ENCODE assay signal across 8 mouse cellular contexts in genomic region chr6:77628573-77629192, GRCm38 (mm10).
DNase-seq lines count a peak whose midpoint lies in the region; ATAC-seq lines count a peak whose summit lies in the region.

No protein-coding gene starts in this region.

- no peaks in the 10 kb centered on the region for H3K4me1 ChIP-seq in kidney, embryonic 16.5 days (ENCODE audit: insufficient read depth, low read length)
- H3K4me1 ChIP-seq in neural tube, embryonic 12.5 days, result no peaks in the 10 kb centered on the region

- H3K27ac ChIP-seq in kidney, embryonic 16.5 days (ENCODE audit: low read length), result no peak overlapping the region
- H3K27ac ChIP-seq in neural tube, embryonic 12.5 days, result no peak overlapping the region

- H3K4me2 ChIP-seq in kidney, embryonic 16.5 days (replicated peaks; ENCODE audit: low read depth, low read length), result no peak overlapping the region
- no peak overlapping the region for H3K4me2 ChIP-seq in neural tube, embryonic 12.5 days (replicated peaks)

- WGBS in kidney, embryonic 16.5 days, result 57% methylated on average over 7 of the region's 7 CpGs
- WGBS in neural tube, embryonic 12.5 days, result 59% methylated on average over 7 of the region's 7 CpGs

- no peaks in the 10 kb centered on the region for H3K27me3 ChIP-seq in kidney, embryonic 16.5 days (ENCODE audit: insufficient read depth, low read length)
- H3K27me3 ChIP-seq in neural tube, embryonic 12.5 days (replicated peaks), result no peaks in the 10 kb centered on the region

- peak; percentile 10 for DNase-seq in adrenal gland, postnatal 14 days
- DNase-seq in adrenal gland, adult 8-10 months, result no peak
- peak; percentile 11 for DNase-seq in ovary, postnatal 14 days (ENCODE audit: low spot score)
- no peak for DNase-seq in ovary, postnatal 36 days (ENCODE audit: low spot score)
- DNase-seq in testis, postnatal 10 days (ENCODE audit: low spot score), result no peak

- H3K9me3 ChIP-seq in kidney, embryonic 16.5 days (ENCODE audit: low read length), result no peaks in the 10 kb centered on the region
- no peaks in the 10 kb centered on the region for H3K9me3 ChIP-seq in neural tube, embryonic 12.5 days

- no peaks in the 10 kb centered on the region for H3K36me3 ChIP-seq in kidney, embryonic 16.5 days (ENCODE audit: insufficient read depth, low read length)
- H3K36me3 ChIP-seq in neural tube, embryonic 12.5 days, result no peaks in the 10 kb centered on the region

- H3K9ac ChIP-seq in kidney, embryonic 16.5 days (replicated peaks; ENCODE audit: low read length), result no peak overlapping the region
- H3K9ac ChIP-seq in neural tube, embryonic 12.5 days, result no peak overlapping the region

- peak; percentile 67; the same call in 1 of the 2 replicates for ATAC-seq in kidney, embryonic 16.5 days (ENCODE audit: low FRiP score, low TSS enrichment)
- ATAC-seq in neural tube, embryonic 12.5 days (ENCODE audit: low FRiP score, low read depth), result 0 out of 2 replicates have a peak, but pooled peaks have one; percentile 72
- ATAC-seq in activated CD4-positive, CD25-positive, alpha-beta regulatory T cell, adult 4 months, result no peak

- H3K4me3 ChIP-seq in kidney, embryonic 16.5 days (ENCODE audit: low read length), result no peak overlapping the region
- no peak overlapping the region for H3K4me3 ChIP-seq in neural tube, embryonic 12.5 days

Comparison
In these comparisons a context has a peak if more than half of its experiments do, and no peak if none do; other contexts are left out.
1. DNase-seq: peak in adrenal gland, postnatal 14 days (single experiment) and ovary, postnatal 14 days (single experiment); none in adrenal gland, adult 8-10 months (single experiment), ovary, postnatal 36 days (single experiment) and testis, postnatal 10 days (single experiment).